Mouse (Mus musculus) granulocyte monocyte progenitor cell, adult 5-6 weeks (primary cell): ENCODE data around the gene Itgav. TPM values are rescaled to one million over a fixed set of nuclear protein-coding genes. Genes with fewer than 3 reads are reported as not detected.

Experiments used
- ATAC-seq: replicated peaks from 2 replicates; pipeline ENCODE4 v1.8.0; 2016; ENCODE audit warnings: mild to moderate bottlenecking, moderate TSS enrichment, inconsistent platforms; ENCODE audit not compliant: poor library complexity, severe bottlenecking
- total RNA-seq, 2 experiments: library from RNA; stranded (forward) in 1 of 2; stranded (reverse) in 1 of 2; fragments of 200-712, 200-1000 nt in 1 of 2; fragments of >200 nt in 1 of 2; fragmentation: Nextera tagmentation in 1 of 2; gene quantifications; 2 replicates each; pipeline ENCODE4 v1.2.3; 2014 to 2017

The Itgav gene
- total RNA-seq, 2 experiments from 2014 or later = 16.4 to 33.3 TPM

- ATAC-seq = no peak
Measured at GRCm38 (mm10) chr2:83742836-83743235, 18.6 kb downstream of the Itgav start.

GRCm38 (mm10) chr2:83744276-83744952 is 20.2 kb downstream of the Itgav start:
- peak; percentile 76 for ATAC-seq

- no peak for ATAC-seq
Measured at GRCm38 (mm10) chr2:83745257-83745656, 21.1 kb downstream of the Itgav start.

- ATAC-seq = no peak
Measured at GRCm38 (mm10) chr2:83748581-83749118, 24.5 kb downstream of the Itgav start.

- ATAC-seq = no peak
Measured at GRCm38 (mm10) chr2:83753008-83753407, 28.8 kb downstream of the Itgav start.

- ATAC-seq = no peak
Measured at GRCm38 (mm10) chr2:83754306-83754837, 30.2 kb downstream of the Itgav start.

- ATAC-seq = no peak
Measured at GRCm38 (mm10) chr2:83758606-83759215, 34.5 kb downstream of the Itgav start.

GRCm38 (mm10) chr2:83759216-83759648 is 35.0 kb downstream of the Itgav start:
- no peak for ATAC-seq

GRCm38 (mm10) chr2:83759667-83760066 is 35.5 kb downstream of the Itgav start:
- no peak for ATAC-seq

- ATAC-seq = no peak
Measured at GRCm38 (mm10) chr2:83760112-83760511, 35.9 kb downstream of the Itgav start.

- no peak for ATAC-seq
Measured at GRCm38 (mm10) chr2:83761506-83761905, 37.3 kb downstream of the Itgav start.

- ATAC-seq = no peak
Measured at GRCm38 (mm10) chr2:83762106-83762855, 38.1 kb downstream of the Itgav start.

- ATAC-seq = no peak
Measured at GRCm38 (mm10) chr2:83766058-83766457, 41.9 kb downstream of the Itgav start.

- ATAC-seq = peak; percentile 87
Measured at GRCm38 (mm10) chr2:83766878-83767277, 42.7 kb downstream of the Itgav start.

GRCm38 (mm10) chr2:83768311-83769047 is 44.3 kb downstream of the Itgav start:
- no peak for ATAC-seq

GRCm38 (mm10) chr2:83771155-83771812 is 47.1 kb downstream of the Itgav start:
- ATAC-seq = peak; percentile 78

- ATAC-seq = no peak
Measured at GRCm38 (mm10) chr2:83791330-83792073, 67.3 kb downstream of the Itgav start.

GRCm38 (mm10) chr2:83792102-83792501 is 67.9 kb downstream of the Itgav start:
- ATAC-seq = no peak

GRCm38 (mm10) chr2:83795766-83796165 is 71.6 kb downstream of the Itgav start:
- ATAC-seq = no peak
